Mouse (Mus musculus) heart, postnatal 0 days (tissue): ENCODE measurements at regions not wholly inside any gene's neighbourhood (a gene's known extent, or its start where the extent isn't known, plus 50 kb on each side); places are given as distances from the start of the nearest gene placed in this dataset.

Source experiments
- ATAC-seq: fragments of 200-750 bp; cut with Nextera tagmentation; 2 replicates; pipeline ENCODE4 v1.8.0; 2017; ENCODE audit warnings: low read depth, moderate number of reproducible peaks, moderate library complexity; ENCODE audit not compliant: insufficient read depth
- DNase-seq: peaks from one replicate; pipeline ENCODE4 v3.0.0-alpha.2; 2016; ENCODE audit warnings: low spot score
- H3K27ac ChIP-seq: fragments of 300-500 bp; sonication (generic); 2 replicates; pipeline ENCODE4 v1.5.1; 2014; ENCODE audit warnings: low read depth, mild to moderate bottlenecking
- H3K27me3 ChIP-seq: fragments of 300-500 bp; sonication (generic); 2 replicates; pipeline ENCODE4 v1.6.1; 2014; ENCODE audit warnings: low read length, mixed read lengths; ENCODE audit not compliant: control insufficient read depth, insufficient read depth
- H3K36me3 ChIP-seq: fragments of 300-500 bp; sonication (generic); replicated peaks from 2 replicates; pipeline ENCODE4 v1.6.1; 2014; ENCODE audit warnings: low read length, mixed read lengths; ENCODE audit not compliant: control insufficient read depth, insufficient read depth
- H3K4me1 ChIP-seq: fragments of 300-500 bp; sonication (generic); 2 replicates; pipeline ENCODE4 v1.6.1; 2014; ENCODE audit warnings: antibody characterized with exemption; ENCODE audit not compliant: control insufficient read depth, insufficient read depth
- H3K4me2 ChIP-seq: fragments of 300-500 bp; sonication (generic); 2 replicates; pipeline ENCODE4 v1.6.1; 2014; ENCODE audit warnings: low read depth, mild to moderate bottlenecking, low read length, moderate library complexity
- H3K4me3 ChIP-seq: fragments of 300-500 bp; sonication (generic); 2 replicates; pipeline ENCODE4 v1.5.1; 2014; ENCODE audit warnings: low read depth, low read length
- H3K9ac ChIP-seq: fragments of 300-500 bp; sonication (generic); replicated peaks from 2 replicates; pipeline ENCODE4 v1.6.1; 2014; ENCODE audit warnings: low read depth, low read length, mixed read lengths
- H3K9me3 ChIP-seq: fragments of 300-500 bp; sonication (generic); replicated peaks from 2 replicates; pipeline ENCODE4 v1.6.1; 2016; ENCODE audit warnings: low read length; ENCODE audit not compliant: control insufficient read depth
- CTCF ChIP-seq: IDR thresholded peaks from 2 replicates; pipeline ENCODE4 v1.5.1; 2016; ENCODE audit warnings: antibody characterized with exemption, control low read depth, low read depth
- EP300 ChIP-seq: IDR thresholded peaks from 2 replicates; pipeline ENCODE4 v1.6.1; 2016; ENCODE audit warnings: antibody characterized with exemption, low read depth
- WGBS: fragments of 180-500 bp; shearing (Covaris S2); extraction: QIAGEN DNeasy Blood & Tissue Kit; methylation state at CpG from one replicate; pipeline ENCODE4 v1.1.7; 2014; 5-methylcytosine and 5-hydroxymethylcytosine counted together

- WGBS: 42% methylated on average over 5 of the region's 5 CpGs
- H3K4me2 ChIP-seq: no peak overlapping the region
- TF ChIP-seq CTCF (no peak), EP300 (no peak)
- H3K9me3 ChIP-seq: no peaks in the 10 kb centered on the region
- no peaks in the 10 kb centered on the region for H3K4me1 ChIP-seq
- no peak overlapping the region for H3K27ac ChIP-seq
- no peaks in the 10 kb centered on the region for H3K27me3 ChIP-seq
- no peak overlapping the region for H3K4me3 ChIP-seq
- H3K36me3 ChIP-seq: no peaks in the 10 kb centered on the region
- no peak overlapping the region for H3K9ac ChIP-seq
- ATAC-seq: no peak
- DNase-seq: no peak
These were observed 467.3 kb upstream of the Adamts9 start for GRCm38 (mm10) chr6:93410416-93411076.

DNA sequence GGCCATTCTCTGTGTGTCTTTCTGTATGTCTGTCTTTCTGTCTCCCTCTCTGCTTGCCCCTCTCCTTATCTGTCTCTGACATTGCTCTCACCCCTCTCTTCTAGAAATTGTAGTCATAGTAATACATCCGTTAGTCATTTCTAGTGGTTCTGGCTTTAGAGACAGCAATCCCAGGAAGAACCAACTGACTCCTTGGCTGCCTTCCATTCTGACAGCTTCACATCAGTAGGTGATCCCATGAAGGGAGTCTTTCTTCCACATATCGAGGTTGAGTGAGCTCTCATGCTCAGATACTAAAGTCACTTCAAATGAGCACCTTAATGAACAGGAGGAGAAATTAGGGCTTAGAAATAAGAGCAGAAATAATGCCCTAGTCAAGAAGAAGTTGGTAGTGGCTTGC, 455.3 kb upstream of the Adamts9 start:
- Histone ChIP-seq H3K36me3 (no peaks in the 10 kb centered on the region), H3K4me2 (no peak overlapping the region), H3K4me3 (no peak overlapping the region), H3K9ac (no peak overlapping the region), H3K9me3 (no peaks in the 10 kb centered on the region), H3K27me3 (no peaks in the 10 kb centered on the region), H3K4me1 (peaks cover 9% of the 10 kb centered on the region), H3K27ac (no peak overlapping the region)
- no peak for TF ChIP-seq CTCF
- TF ChIP-seq EP300: no peak
- ATAC-seq (no peak), DNase-seq (no peak)
- 46% methylated on average over 2 of the region's 2 CpGs for WGBS

DNA sequence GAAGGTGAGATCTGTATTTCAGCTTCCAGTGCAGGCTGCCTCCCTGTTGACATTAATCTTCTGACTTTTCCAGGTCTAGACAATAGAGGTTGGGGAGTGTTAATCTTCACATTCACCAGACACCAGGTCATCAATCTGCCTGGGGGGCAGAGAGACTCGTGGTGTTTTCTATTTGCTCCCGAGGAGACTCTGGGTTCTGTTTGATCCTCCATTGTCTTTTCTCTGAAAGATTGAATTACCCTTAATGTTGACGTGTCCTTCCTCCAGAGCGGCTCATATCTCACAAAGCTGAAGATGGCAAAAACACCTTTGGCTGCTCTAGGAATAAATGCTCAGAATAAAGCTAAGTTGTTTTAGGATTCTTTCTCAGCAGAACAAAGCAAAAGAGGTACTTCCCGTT, 453.8 kb upstream of the Adamts9 start:
- no peaks in the 10 kb centered on the region for H3K27me3 ChIP-seq
- no peak overlapping the region for H3K27ac ChIP-seq
- no peaks in the 10 kb centered on the region for H3K9me3 ChIP-seq
- peaks cover 9% of the 10 kb centered on the region for H3K4me1 ChIP-seq
- no peaks in the 10 kb centered on the region for H3K36me3 ChIP-seq
- no peak overlapping the region for H3K9ac ChIP-seq
- no peak for DNase-seq
- TF ChIP-seq CTCF (no peak), EP300 (no peak)
- 48% methylated on average over 5 of the region's 5 CpGs for WGBS
- no peak for ATAC-seq
- no peak overlapping the region for H3K4me2 ChIP-seq
- no peak overlapping the region for H3K4me3 ChIP-seq

DNA sequence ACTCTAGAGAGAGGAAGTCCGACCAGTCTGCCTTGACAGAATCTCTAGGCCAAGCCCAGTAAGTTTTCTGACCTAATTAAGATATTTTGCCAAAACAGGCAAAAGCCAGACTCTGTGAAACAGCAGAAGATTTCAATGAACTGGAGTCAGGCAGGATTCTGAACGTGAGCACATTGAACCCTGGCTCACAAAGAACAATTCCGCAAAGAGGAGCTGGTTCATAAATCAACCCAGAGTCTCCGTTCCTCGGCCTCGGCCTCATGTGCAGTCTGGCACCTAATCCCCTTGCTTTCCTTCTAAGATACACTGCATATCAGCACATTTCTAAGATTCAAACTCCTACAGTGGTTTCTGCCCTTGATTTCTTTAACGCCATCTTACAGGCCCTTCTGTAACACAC, 452.7 kb upstream of the Adamts9 start:
- TF ChIP-seq CTCF: no peak
- no peak for TF ChIP-seq EP300

DNA sequence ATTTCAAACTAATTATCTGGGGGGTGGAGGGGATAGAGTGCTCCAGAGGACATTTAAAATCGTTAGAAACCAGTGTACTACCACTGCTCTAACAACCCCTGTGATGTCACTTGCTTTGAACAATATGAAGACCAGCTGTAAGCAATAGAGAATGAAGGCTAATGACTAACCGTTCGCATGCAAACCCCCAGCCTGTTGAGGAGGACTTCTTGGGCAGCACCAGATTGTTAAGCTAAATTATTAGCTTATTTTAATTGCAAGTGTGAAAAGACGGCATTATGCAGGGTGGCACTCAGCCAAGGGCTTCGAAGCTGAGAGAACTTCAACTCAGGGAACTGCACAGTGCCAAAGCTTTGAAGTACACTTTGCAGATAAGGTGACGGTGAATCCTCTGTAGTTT, 452.0 kb upstream of the Adamts9 start:
- Histone ChIP-seq H3K4me1 (peaks cover 9% of the 10 kb centered on the region), H3K4me2 (no peak overlapping the region), H3K4me3 (no peak overlapping the region), H3K9ac (no peak overlapping the region), H3K27ac (no peak overlapping the region), H3K36me3 (no peaks in the 10 kb centered on the region), H3K9me3 (no peaks in the 10 kb centered on the region), H3K27me3 (no peaks in the 10 kb centered on the region)
- TF ChIP-seq CTCF (no peak), EP300 (no peak)
- no peak for ATAC-seq
- WGBS: 34% methylated on average over 6 of the region's 6 CpGs
- no peak for DNase-seq

More for the DNA sequence above, 452.7 kb upstream of the Adamts9 start:
- no peaks in the 10 kb centered on the region for H3K9me3 ChIP-seq
- ATAC-seq: no peak
- H3K27ac ChIP-seq: no peak overlapping the region
- no peaks in the 10 kb centered on the region for H3K36me3 ChIP-seq
- H3K4me2 ChIP-seq: no peak overlapping the region
- no peaks in the 10 kb centered on the region for H3K27me3 ChIP-seq
- H3K4me3 ChIP-seq: no peak overlapping the region
- no peak for DNase-seq
- no peak overlapping the region for H3K9ac ChIP-seq
- H3K4me1 ChIP-seq: peaks cover 9% of the 10 kb centered on the region
- WGBS: 75% methylated on average over 7 of the region's 7 CpGs

DNA sequence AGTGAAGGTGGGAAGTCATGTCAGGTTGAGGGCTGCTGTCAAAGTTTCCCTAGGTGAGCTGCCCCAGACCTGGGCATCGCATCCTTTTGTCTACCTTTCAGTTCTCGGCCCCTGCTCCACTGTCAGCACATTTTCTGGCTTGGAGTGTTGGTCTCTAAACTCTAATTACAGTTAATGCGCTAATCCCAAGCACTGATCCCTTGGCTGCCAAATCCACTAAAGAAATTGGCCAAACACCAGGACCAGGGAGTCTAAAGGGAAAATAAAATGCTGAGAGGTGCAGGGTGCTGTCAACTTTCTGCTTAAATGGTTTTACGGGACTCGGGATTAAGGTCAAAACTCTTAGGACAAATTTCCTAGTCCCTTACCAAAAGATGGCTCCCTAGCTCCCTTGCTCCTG, 450.3 kb upstream of the Adamts9 start:
- Histone ChIP-seq H3K27me3 (no peaks in the 10 kb centered on the region), H3K4me2 (no peak overlapping the region), H3K9me3 (no peaks in the 10 kb centered on the region), H3K4me3 (no peak overlapping the region), H3K36me3 (no peaks in the 10 kb centered on the region), H3K27ac (no peak overlapping the region), H3K4me1 (peaks cover 9% of the 10 kb centered on the region), H3K9ac (no peak overlapping the region)
- TF ChIP-seq CTCF: no peak
- no peak for TF ChIP-seq EP300
- WGBS: 75% methylated on average over 5 of the region's 5 CpGs
- no peak for ATAC-seq
- DNase-seq: no peak
